Mouse (Mus musculus): Measurements from ENCODE around the gene Olfr640. TPM values are rescaled to one million over a fixed set of nuclear protein-coding genes. Genes with fewer than 3 reads are reported as not detected.

Olfr640 gene
- polyA plus RNA-seq, 1 experiment from 2014 or later, result not detected

- 85% methylated on average over 1 of the region's 1 CpGs for WGBS
- no peaks in the 10 kb centered on the region for H3K36me3 ChIP-seq
- H3K4me3 ChIP-seq, result no peak within 1 kb of the TSS
- H3K27ac ChIP-seq, result no peak within 1 kb of the TSS
- no peaks in the 10 kb centered on the region for H3K27me3 ChIP-seq (ENCODE audit: low read depth, poor library complexity, severe bottlenecking)
- DNase-seq (ENCODE audit: low spot score), result no peak
- no peaks in the 10 kb centered on the region for H3K9me3 ChIP-seq (replicated peaks)
- no peaks in the 10 kb centered on the region for H3K4me1 ChIP-seq
Measured at GRCm38 (mm10) chr7:103970852-103971251, 54.5 kb downstream of the Olfr640 start, which contains the start of gene Olfr635. Olfr635 (plus strand) TSS chr7:103971152.

Other genes with a start within 250 kb of the Olfr640 start
- gene Olfr68, start 245.9 kb downstream of the Olfr640 start, polyA plus RNA-seq (2016; fragmentation: Nextera tagmentation; extraction: Ambion mirVana), result not detected in 2 replicates
- not detected in 2 replicates for gene Olfr67, start 233.8 kb downstream of the Olfr640 start, polyA plus RNA-seq (2016; fragmentation: Nextera tagmentation; extraction: Ambion mirVana)
- 172 and 327 TPM in 2 replicates for gene Hbb-bt, start 211.6 kb downstream of the Olfr640 start, polyA plus RNA-seq (2016; fragmentation: Nextera tagmentation; extraction: Ambion mirVana)
- 49.0 and 110 TPM in 2 replicates for gene Hbb-bs, start 197.5 kb downstream of the Olfr640 start, polyA plus RNA-seq (2016; fragmentation: Nextera tagmentation; extraction: Ambion mirVana)
- gene Hbb-bh2, start 185.1 kb downstream of the Olfr640 start, polyA plus RNA-seq (2016; fragmentation: Nextera tagmentation; extraction: Ambion mirVana), result 0.29 TPM in 1 of 2 replicates, not detected in the other
- 2,391 and 3,747 TPM in 2 replicates for gene Hbb-bh1, start 182.4 kb downstream of the Olfr640 start, polyA plus RNA-seq (2016; fragmentation: Nextera tagmentation; extraction: Ambion mirVana)
- gene Hbb-y, start 172.4 kb downstream of the Olfr640 start, polyA plus RNA-seq (2016; fragmentation: Nextera tagmentation; extraction: Ambion mirVana), result 6,719 and 7,575 TPM in 2 replicates
- not detected in 2 replicates for gene Olfr66, start 139.3 kb downstream of the Olfr640 start, polyA plus RNA-seq (2016; fragmentation: Nextera tagmentation; extraction: Ambion mirVana)
- gene Olfr64, start 131.1 kb downstream of the Olfr640 start, polyA plus RNA-seq (2016; fragmentation: Nextera tagmentation; extraction: Ambion mirVana), result not detected in 2 replicates
- gene Olfr65, start 122.1 kb downstream of the Olfr640 start, polyA plus RNA-seq (2016; fragmentation: Nextera tagmentation; extraction: Ambion mirVana), result not detected in 2 replicates
- not detected in 2 replicates for gene Olfr631, start 96.7 kb downstream of the Olfr640 start, polyA plus RNA-seq (2016; fragmentation: Nextera tagmentation; extraction: Ambion mirVana)
- not detected in 2 replicates for gene Olfr632, start 91.2 kb downstream of the Olfr640 start, polyA plus RNA-seq (2016; fragmentation: Nextera tagmentation; extraction: Ambion mirVana)
- gene Olfr633, start 81.1 kb downstream of the Olfr640 start, polyA plus RNA-seq (2016; fragmentation: Nextera tagmentation; extraction: Ambion mirVana), result not detected in 2 replicates
- gene Olfr635, start 54.4 kb downstream of the Olfr640 start, polyA plus RNA-seq (2016; fragmentation: Nextera tagmentation; extraction: Ambion mirVana), result not detected in 2 replicates
- not detected in 2 replicates for gene Olfr638, start 26.8 kb downstream of the Olfr640 start, polyA plus RNA-seq (2016; fragmentation: Nextera tagmentation; extraction: Ambion mirVana)
- 0.03 TPM in 1 of 2 replicates, not detected in the other for gene Olfr639, start 8.3 kb downstream of the Olfr640 start, polyA plus RNA-seq (2016; fragmentation: Nextera tagmentation; extraction: Ambion mirVana)
- not detected in 2 replicates for gene Olfr641, start 9.9 kb upstream of the Olfr640 start, polyA plus RNA-seq (2016; fragmentation: Nextera tagmentation; extraction: Ambion mirVana)
- not detected in 2 replicates for gene Olfr642, start 27.1 kb upstream of the Olfr640 start, polyA plus RNA-seq (2016; fragmentation: Nextera tagmentation; extraction: Ambion mirVana)
- not detected in 2 replicates for gene 4930516K23Rik, start 35.9 kb upstream of the Olfr640 start, polyA plus RNA-seq (2016; fragmentation: Nextera tagmentation; extraction: Ambion mirVana)
- not detected in 2 replicates for gene Olfr644, start 46.3 kb upstream of the Olfr640 start, polyA plus RNA-seq (2016; fragmentation: Nextera tagmentation; extraction: Ambion mirVana)
- gene Olfr645, start 59.9 kb upstream of the Olfr640 start, polyA plus RNA-seq (2016; fragmentation: Nextera tagmentation; extraction: Ambion mirVana), result not detected in 2 replicates
- not detected in 2 replicates for gene Olfr646, start 79.3 kb upstream of the Olfr640 start, polyA plus RNA-seq (2016; fragmentation: Nextera tagmentation; extraction: Ambion mirVana)
- gene Ubqln5, start 104.3 kb upstream of the Olfr640 start, polyA plus RNA-seq (2016; fragmentation: Nextera tagmentation; extraction: Ambion mirVana), result not detected in 2 replicates
- not detected in 2 replicates for gene Olfr643, start 111.8 kb upstream of the Olfr640 start, polyA plus RNA-seq (2016; fragmentation: Nextera tagmentation; extraction: Ambion mirVana)
- not detected in 2 replicates for gene Ubqln3, start 117.7 kb upstream of the Olfr640 start, polyA plus RNA-seq (2016; fragmentation: Nextera tagmentation; extraction: Ambion mirVana)
- gene Ubqlnl, start 125.0 kb upstream of the Olfr640 start, polyA plus RNA-seq (2016; fragmentation: Nextera tagmentation; extraction: Ambion mirVana), result not detected in 2 replicates
- not detected in 2 replicates for gene Olfm5, start 139.3 kb upstream of the Olfr640 start, polyA plus RNA-seq (2016; fragmentation: Nextera tagmentation; extraction: Ambion mirVana)
- 0.16 and 0.29 TPM in 2 replicates for gene Olfr648, start 157.8 kb upstream of the Olfr640 start, polyA plus RNA-seq (2016; fragmentation: Nextera tagmentation; extraction: Ambion mirVana)
- not detected in 2 replicates for gene Olfr649, start 170.4 kb upstream of the Olfr640 start, polyA plus RNA-seq (2016; fragmentation: Nextera tagmentation; extraction: Ambion mirVana)
- 6.4 and 7.0 TPM in 2 replicates for gene Trim6, start 193.2 kb upstream of the Olfr640 start, polyA plus RNA-seq (2016; fragmentation: Nextera tagmentation; extraction: Ambion mirVana)
- gene Trim34a, start 218.9 kb upstream of the Olfr640 start, polyA plus RNA-seq (2016; fragmentation: Nextera tagmentation; extraction: Ambion mirVana), result 0.31 and 0.91 TPM in 2 replicates